Mouse (Mus musculus): ENCODE measurements at regions not wholly inside any gene's neighbourhood (a gene's known extent, or its start where the extent isn't known, plus 50 kb on each side); places are given as distances from the start of the nearest gene placed in this dataset.

GRCm38 (mm10) chr5:13058883-13059423 lies 66.3 kb upstream of the Sema3a start:
- H3K27me3 ChIP-seq (ENCODE audit: control insufficient read depth, insufficient read depth, insufficient read length) = no peaks in the 10 kb centered on the region
- H3K79me2 ChIP-seq (ENCODE audit: control insufficient read depth, insufficient read depth) = no peaks in the 10 kb centered on the region
- H3K4me2 ChIP-seq (ENCODE audit: low read depth) = no peak overlapping the region
- no peak for TF ChIP-seq MYOG (IDR thresholded peaks at IDR 0.05; ENCODE audit: control insufficient read depth in 1 of 3, insufficient read depth in 1 of 3, insufficient read length in 2 of 3, low read depth in 2 of 3)
- no peak for TF ChIP-seq MYOD1 (IDR thresholded peaks at IDR 0.05; ENCODE audit: control insufficient read depth in 1 of 3, insufficient read length in 2 of 3, low read depth in 2 of 3)
- no peak for TF ChIP-seq E2F4 (IDR thresholded peaks at IDR 0.05; ENCODE audit: insufficient read depth)
- TF ChIP-seq POLR2A (IDR thresholded peaks at IDR 0.05; ENCODE audit: insufficient read length, low read depth) = no peak
- no peak for TF ChIP-seq CEBPB (IDR thresholded peaks at IDR 0.05; ENCODE audit: insufficient read depth, poor library complexity, severe bottlenecking)
- no peak for TF ChIP-seq TCF12 (IDR thresholded peaks at IDR 0.05; ENCODE audit: insufficient read depth, poor library complexity, severe bottlenecking)
- TF ChIP-seq POLR2AphosphoS2 (IDR thresholded peaks at IDR 0.05; ENCODE audit: insufficient read length, low read depth) = no peak
- no peak for TF ChIP-seq SRF (IDR thresholded peaks at IDR 0.05; ENCODE audit: control insufficient read depth, insufficient read length, low read depth)
- no peak for TF ChIP-seq USF1 (IDR thresholded peaks at IDR 0.05; ENCODE audit: low read depth)
- TF ChIP-seq MAX (IDR thresholded peaks at IDR 0.05; ENCODE audit: low read depth) = no peak
- TF ChIP-seq TCF3 (IDR thresholded peaks at IDR 0.05; ENCODE audit: insufficient read length, low read depth) = no peak
- TF ChIP-seq REST (IDR thresholded peaks at IDR 0.05; ENCODE audit: insufficient read depth, insufficient read length) = no peak
- H3ac ChIP-seq (ENCODE audit: control insufficient read depth, insufficient read length) = no peak overlapping the region
- H3K36me3 ChIP-seq (ENCODE audit: control insufficient read depth, insufficient read depth) = no peaks in the 10 kb centered on the region
- no peak overlapping the region for H3K4me3 ChIP-seq

GRCm38 (mm10) chr5:13066942-13067341 lies 58.3 kb upstream of the Sema3a start:
- H3ac ChIP-seq (ENCODE audit: control insufficient read depth, insufficient read length) = no peak overlapping the region
- H3K79me2 ChIP-seq (ENCODE audit: control insufficient read depth, insufficient read depth) = no peaks in the 10 kb centered on the region
- TF ChIP-seq MAX (IDR thresholded peaks at IDR 0.05; ENCODE audit: low read depth) (no peak), SRF (IDR thresholded peaks at IDR 0.05; ENCODE audit: control insufficient read depth, insufficient read length, low read depth) (no peak), USF1 (IDR thresholded peaks at IDR 0.05; ENCODE audit: low read depth) (no peak), TCF3 (IDR thresholded peaks at IDR 0.05; ENCODE audit: insufficient read length, low read depth) (no peak), REST (IDR thresholded peaks at IDR 0.05; ENCODE audit: insufficient read depth, insufficient read length) (no peak), POLR2A (IDR thresholded peaks at IDR 0.05; ENCODE audit: insufficient read length, low read depth) (no peak), POLR2AphosphoS2 (IDR thresholded peaks at IDR 0.05; ENCODE audit: insufficient read length, low read depth) (no peak), MYOG (IDR thresholded peaks at IDR 0.05; ENCODE audit: control insufficient read depth in 1 of 3, insufficient read depth in 1 of 3, insufficient read length in 2 of 3, low read depth in 2 of 3) (no peak), CEBPB (IDR thresholded peaks at IDR 0.05; ENCODE audit: insufficient read depth, poor library complexity, severe bottlenecking) (no peak), E2F4 (IDR thresholded peaks at IDR 0.05; ENCODE audit: insufficient read depth) (no peak), TCF12 (IDR thresholded peaks at IDR 0.05; ENCODE audit: insufficient read depth, poor library complexity, severe bottlenecking) (no peak)
- no peak overlapping the region for H3K4me3 ChIP-seq
- no peaks in the 10 kb centered on the region for H3K36me3 ChIP-seq (ENCODE audit: control insufficient read depth, insufficient read depth)
- no peaks in the 10 kb centered on the region for H3K27me3 ChIP-seq (ENCODE audit: control insufficient read depth, insufficient read depth, insufficient read length)
- H3K4me2 ChIP-seq (ENCODE audit: low read depth) = no peak overlapping the region

All from myocyte (in vitro differentiated cells).